Mouse (Mus musculus) small intestine, adult 2 months (tissue): ENCODE data around the gene Ankrd13a.

Source experiments
- CTCF ChIP-seq: fragments of 200-500 bp; IDR thresholded peaks from 2 replicates; pipeline ENCODE4 v1.5.1; 2012; ENCODE audit warnings: low read depth, mild to moderate bottlenecking, control low read depth, inconsistent platforms, low read length, moderate library complexity, mixed read lengths; ENCODE audit not compliant: insufficient replicate concordance, insufficient read length; ENCODE audit errors: extremely low read depth
- POLR2A ChIP-seq: fragments of 200-500 bp; IDR thresholded peaks from 2 replicates; pipeline ENCODE4 v1.6.1; 2012; ENCODE audit warnings: low read depth, mild to moderate bottlenecking, control low read depth, inconsistent platforms, low read length, moderate library complexity

GRCm38 (mm10) chr5:114829740-114830139, 55.3 kb downstream of the Ankrd13a start:
- TF ChIP-seq CTCF = no peak
- TF ChIP-seq POLR2A = no peak
